Mouse (Mus musculus): ENCODE results near the gene Zfand4. TPM values are rescaled to one million over a fixed set of nuclear protein-coding genes. Genes with fewer than 3 reads are reported as not detected.

Gene Zfand4
- polyA plus RNA-seq, 1 experiment from 2014 or later: 6.7 TPM

DNA sequence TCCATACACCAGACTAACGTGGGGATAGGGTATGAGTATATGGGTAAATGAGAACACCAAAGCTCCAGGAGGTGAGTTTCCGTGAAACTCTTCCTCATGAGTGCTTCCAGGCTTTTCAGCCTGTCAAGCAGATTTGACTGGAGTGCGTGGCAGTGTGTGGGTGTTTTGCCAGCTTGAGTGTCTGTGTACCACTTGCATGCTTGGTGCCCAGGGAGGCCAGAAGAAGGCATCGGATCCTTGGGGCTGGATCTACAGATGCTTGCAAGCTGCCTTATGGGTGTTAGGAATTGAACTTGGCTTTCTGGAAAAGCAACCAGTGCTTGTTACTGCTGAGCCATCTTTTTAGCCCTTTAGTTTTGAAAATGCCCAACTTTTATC, 92.9 kb downstream of the Zfand4 start:
- no peaks in the 10 kb centered on the region for H3K36me3 ChIP-seq (ENCODE audit: control insufficient read depth, insufficient read depth, low read length)
- ATAC-seq (ENCODE audit: low read depth): no peak
- no peak overlapping the region for H3K27ac ChIP-seq (ENCODE audit: low read depth, low read length)
- no peaks in the 10 kb centered on the region for H3K9me3 ChIP-seq (ENCODE audit: control insufficient read depth, low read length)
- no peaks in the 10 kb centered on the region for H3K27me3 ChIP-seq (ENCODE audit: control insufficient read depth, insufficient read depth, low read length)
- H3K4me1 ChIP-seq (ENCODE audit: control insufficient read depth, insufficient read depth, low read length): no peaks in the 10 kb centered on the region
- WGBS: 83% methylated on average over 4 of the region's 4 CpGs
- H3K4me3 ChIP-seq (ENCODE audit: low read depth, low read length): no peak overlapping the region
- H3K9ac ChIP-seq (replicated peaks; ENCODE audit: low read depth, low read length): no peak overlapping the region
- H3K4me2 ChIP-seq (ENCODE audit: low read depth, low read length): no peak overlapping the region

DNA sequence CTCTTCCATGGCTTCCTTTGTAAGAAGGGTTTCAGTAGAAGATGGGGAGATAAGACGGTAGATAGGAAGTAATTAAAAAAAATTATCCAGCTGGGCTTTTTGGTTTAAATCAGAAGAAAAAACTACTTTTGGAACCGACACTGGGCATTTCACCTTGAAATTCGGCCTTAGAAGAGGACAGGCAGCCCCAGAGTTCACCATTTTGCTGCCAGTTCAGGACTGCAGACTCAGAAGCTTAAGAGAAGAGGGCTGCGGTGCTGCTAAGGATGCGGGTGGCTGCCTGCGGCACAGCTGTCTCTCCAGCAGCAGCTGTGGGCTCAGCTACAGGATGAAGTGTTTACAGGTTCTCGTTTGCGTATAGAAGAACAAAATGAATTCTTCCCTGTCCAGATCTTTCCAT, 94.0 kb downstream of the Zfand4 start:
- H3K36me3 ChIP-seq (ENCODE audit: control insufficient read depth, insufficient read depth, low read length): no peaks in the 10 kb centered on the region
- H3K4me2 ChIP-seq (ENCODE audit: low read depth, low read length): no peak overlapping the region
- WGBS: 80% methylated on average over 8 of the region's 8 CpGs

DNA sequence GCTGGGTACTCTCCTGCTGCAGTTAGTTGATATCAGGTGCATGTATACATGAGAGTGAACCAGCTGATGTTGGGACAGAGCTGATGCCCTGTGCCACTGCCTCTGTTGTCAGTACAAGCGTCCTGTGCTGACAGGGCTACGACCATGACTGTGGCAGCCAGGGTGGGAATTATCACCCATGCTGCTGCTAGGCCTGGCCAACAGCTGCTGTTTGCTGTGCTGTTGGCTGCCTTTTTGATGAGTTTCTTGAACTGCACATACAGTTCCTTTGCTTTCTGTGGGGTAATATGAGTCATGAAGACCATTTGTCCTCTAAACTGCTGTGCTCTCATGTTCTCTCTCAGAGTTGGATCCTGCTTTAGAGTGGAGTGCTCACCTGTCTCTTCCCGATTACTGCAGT, 95.2 kb downstream of the Zfand4 start:
- Histone ChIP-seq H3K9me3 (ENCODE audit: control insufficient read depth, low read length) (no peaks in the 10 kb centered on the region), H3K4me2 (ENCODE audit: low read depth, low read length) (no peak overlapping the region), H3K27me3 (ENCODE audit: control insufficient read depth, insufficient read depth, low read length) (no peaks in the 10 kb centered on the region), H3K4me1 (ENCODE audit: control insufficient read depth, insufficient read depth, low read length) (no peaks in the 10 kb centered on the region), H3K36me3 (ENCODE audit: control insufficient read depth, insufficient read depth, low read length) (no peaks in the 10 kb centered on the region), H3K4me3 (ENCODE audit: low read depth, low read length) (no peak overlapping the region), H3K9ac (replicated peaks; ENCODE audit: low read depth, low read length) (no peak overlapping the region), H3K27ac (ENCODE audit: low read depth, low read length) (no peak overlapping the region)
- no peak for ATAC-seq (ENCODE audit: low read depth)
- WGBS: 79% methylated on average over 3 of the region's 3 CpGs

More for the DNA sequence above, 94.0 kb downstream of the Zfand4 start:
- Histone ChIP-seq H3K4me1 (ENCODE audit: control insufficient read depth, insufficient read depth, low read length) (no peaks in the 10 kb centered on the region), H3K9me3 (ENCODE audit: control insufficient read depth, low read length) (no peaks in the 10 kb centered on the region), H3K27me3 (ENCODE audit: control insufficient read depth, insufficient read depth, low read length) (no peaks in the 10 kb centered on the region), H3K27ac (ENCODE audit: low read depth, low read length) (no peak overlapping the region), H3K9ac (replicated peaks; ENCODE audit: low read depth, low read length) (no peak overlapping the region), H3K4me3 (ENCODE audit: low read depth, low read length) (no peak overlapping the region)
- no peak for ATAC-seq (ENCODE audit: low read depth)

DNA sequence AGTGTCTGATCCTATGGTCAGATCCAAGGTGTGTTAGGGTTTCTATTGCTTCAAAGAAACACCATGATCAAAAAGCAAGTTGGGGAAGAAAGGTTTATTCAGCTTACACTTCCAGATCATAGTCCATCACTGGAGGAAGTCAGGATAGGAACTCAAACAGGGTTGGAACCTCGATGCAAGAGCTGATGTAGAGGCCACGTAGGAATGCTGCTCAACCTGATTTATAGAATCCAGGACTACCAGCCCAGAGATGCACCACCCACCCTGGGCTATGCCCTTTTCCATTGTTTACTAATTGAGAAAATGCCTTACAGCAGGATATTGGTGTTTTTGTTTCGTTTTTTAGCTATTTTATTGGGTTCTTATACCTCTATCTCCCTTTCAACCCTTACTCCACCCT, 97.4 kb downstream of the Zfand4 start:
- Histone ChIP-seq H3K9me3 (ENCODE audit: control insufficient read depth, low read length) (no peaks in the 10 kb centered on the region), H3K27ac (ENCODE audit: low read depth, low read length) (no peak overlapping the region), H3K9ac (replicated peaks; ENCODE audit: low read depth, low read length) (no peak overlapping the region), H3K27me3 (ENCODE audit: control insufficient read depth, insufficient read depth, low read length) (no peaks in the 10 kb centered on the region), H3K36me3 (ENCODE audit: control insufficient read depth, insufficient read depth, low read length) (no peaks in the 10 kb centered on the region), H3K4me1 (ENCODE audit: control insufficient read depth, insufficient read depth, low read length) (no peaks in the 10 kb centered on the region), H3K4me2 (ENCODE audit: low read depth, low read length) (no peak overlapping the region), H3K4me3 (ENCODE audit: low read depth, low read length) (no peak overlapping the region)
- WGBS: 85% methylated on average over 3 of the region's 3 CpGs
- no peak for ATAC-seq (ENCODE audit: low read depth)

DNA sequence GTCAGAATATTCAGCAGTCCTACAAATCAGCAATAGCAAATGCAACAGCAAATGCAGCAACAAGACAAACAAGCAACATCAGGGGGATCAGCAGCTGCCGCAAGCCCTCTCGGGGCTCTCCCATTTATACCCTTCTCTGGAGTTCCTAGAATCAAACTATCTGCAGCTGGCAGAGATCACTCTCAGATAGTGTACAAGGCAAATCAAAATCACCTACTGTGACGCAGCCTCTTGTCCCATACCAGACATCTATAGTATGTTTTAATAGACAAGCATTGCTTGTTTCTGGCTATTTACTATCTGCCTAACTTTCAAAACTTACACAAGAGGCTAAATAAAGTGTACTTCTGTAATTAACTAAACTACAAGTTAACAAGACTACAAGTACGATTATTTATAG, 98.0 kb downstream of the Zfand4 start:
- Histone ChIP-seq H3K9me3 (ENCODE audit: control insufficient read depth, low read length) (no peaks in the 10 kb centered on the region), H3K27me3 (ENCODE audit: control insufficient read depth, insufficient read depth, low read length) (no peaks in the 10 kb centered on the region), H3K4me1 (ENCODE audit: control insufficient read depth, insufficient read depth, low read length) (no peaks in the 10 kb centered on the region), H3K9ac (replicated peaks; ENCODE audit: low read depth, low read length) (no peak overlapping the region), H3K4me2 (ENCODE audit: low read depth, low read length) (no peak overlapping the region), H3K36me3 (ENCODE audit: control insufficient read depth, insufficient read depth, low read length) (no peaks in the 10 kb centered on the region), H3K4me3 (ENCODE audit: low read depth, low read length) (no peak overlapping the region), H3K27ac (ENCODE audit: low read depth, low read length) (no peak overlapping the region)
- ATAC-seq (ENCODE audit: low read depth): no peak
- 90% methylated on average over 4 of the region's 4 CpGs for WGBS

DNA sequence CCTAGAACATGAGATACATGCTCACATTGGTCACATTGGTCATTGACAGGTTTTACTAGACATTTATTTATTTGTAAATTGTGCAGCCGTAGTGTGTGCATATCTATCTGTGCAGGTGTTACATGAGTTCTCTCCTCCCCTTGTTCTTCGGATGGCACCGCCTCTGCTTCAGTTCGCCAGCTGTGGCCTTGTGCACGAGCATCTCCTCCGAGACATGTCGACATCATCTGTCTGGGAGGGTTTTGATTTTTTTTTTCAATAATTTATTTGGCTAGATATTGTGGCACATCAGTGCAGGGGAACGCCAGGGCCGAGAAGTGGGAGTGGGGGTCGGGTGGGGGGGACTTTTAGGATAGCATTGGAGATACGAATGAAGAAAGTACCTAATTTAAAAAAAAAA, 103.9 kb downstream of the Zfand4 start:
- Histone ChIP-seq H3K4me3 (ENCODE audit: low read depth, low read length) (no peak overlapping the region), H3K27ac (ENCODE audit: low read depth, low read length) (no peak overlapping the region), H3K9me3 (ENCODE audit: control insufficient read depth, low read length) (no peaks in the 10 kb centered on the region), H3K36me3 (ENCODE audit: control insufficient read depth, insufficient read depth, low read length) (no peaks in the 10 kb centered on the region), H3K4me1 (ENCODE audit: control insufficient read depth, insufficient read depth, low read length) (no peaks in the 10 kb centered on the region), H3K4me2 (ENCODE audit: low read depth, low read length) (no peak overlapping the region), H3K9ac (replicated peaks; ENCODE audit: low read depth, low read length) (no peak overlapping the region), H3K27me3 (ENCODE audit: control insufficient read depth, insufficient read depth, low read length) (no peaks in the 10 kb centered on the region)
- 62% methylated on average over 11 of the region's 11 CpGs for WGBS
- no peak for ATAC-seq (ENCODE audit: low read depth)

DNA sequence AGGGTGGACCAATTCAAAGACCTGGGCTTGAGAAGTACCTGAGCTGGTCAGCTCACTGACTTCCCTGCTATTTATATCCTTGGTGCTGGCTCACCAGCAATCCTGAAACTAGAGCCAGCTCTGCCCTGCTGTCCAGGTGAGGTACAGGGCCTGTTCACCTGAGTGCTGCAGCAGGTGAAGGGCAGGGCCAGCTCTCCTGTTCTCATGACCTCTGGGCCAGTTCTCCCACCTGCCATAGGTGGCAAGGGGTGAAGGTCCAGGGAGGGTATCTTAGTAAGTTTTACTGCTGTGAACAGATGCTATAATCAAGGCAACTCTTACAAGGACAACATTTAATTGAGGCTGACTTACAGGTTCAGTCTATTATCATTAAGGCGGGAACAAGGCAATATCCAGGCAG, 105.8 kb downstream of the Zfand4 start:
- no peaks in the 10 kb centered on the region for H3K36me3 ChIP-seq (ENCODE audit: control insufficient read depth, insufficient read depth, low read length)
- H3K9me3 ChIP-seq (ENCODE audit: control insufficient read depth, low read length): no peaks in the 10 kb centered on the region
- no peak for ATAC-seq (ENCODE audit: low read depth)
- no peaks in the 10 kb centered on the region for H3K27me3 ChIP-seq (ENCODE audit: control insufficient read depth, insufficient read depth, low read length)
- no peaks in the 10 kb centered on the region for H3K4me1 ChIP-seq (ENCODE audit: control insufficient read depth, insufficient read depth, low read length)
- no peak overlapping the region for H3K4me3 ChIP-seq (ENCODE audit: low read depth, low read length)
- H3K9ac ChIP-seq (replicated peaks; ENCODE audit: low read depth, low read length): no peak overlapping the region
- H3K27ac ChIP-seq (ENCODE audit: low read depth, low read length): no peak overlapping the region
- no peak overlapping the region for H3K4me2 ChIP-seq (ENCODE audit: low read depth, low read length)
- WGBS: 90% methylated on average over 1 of the region's 1 CpGs

DNA sequence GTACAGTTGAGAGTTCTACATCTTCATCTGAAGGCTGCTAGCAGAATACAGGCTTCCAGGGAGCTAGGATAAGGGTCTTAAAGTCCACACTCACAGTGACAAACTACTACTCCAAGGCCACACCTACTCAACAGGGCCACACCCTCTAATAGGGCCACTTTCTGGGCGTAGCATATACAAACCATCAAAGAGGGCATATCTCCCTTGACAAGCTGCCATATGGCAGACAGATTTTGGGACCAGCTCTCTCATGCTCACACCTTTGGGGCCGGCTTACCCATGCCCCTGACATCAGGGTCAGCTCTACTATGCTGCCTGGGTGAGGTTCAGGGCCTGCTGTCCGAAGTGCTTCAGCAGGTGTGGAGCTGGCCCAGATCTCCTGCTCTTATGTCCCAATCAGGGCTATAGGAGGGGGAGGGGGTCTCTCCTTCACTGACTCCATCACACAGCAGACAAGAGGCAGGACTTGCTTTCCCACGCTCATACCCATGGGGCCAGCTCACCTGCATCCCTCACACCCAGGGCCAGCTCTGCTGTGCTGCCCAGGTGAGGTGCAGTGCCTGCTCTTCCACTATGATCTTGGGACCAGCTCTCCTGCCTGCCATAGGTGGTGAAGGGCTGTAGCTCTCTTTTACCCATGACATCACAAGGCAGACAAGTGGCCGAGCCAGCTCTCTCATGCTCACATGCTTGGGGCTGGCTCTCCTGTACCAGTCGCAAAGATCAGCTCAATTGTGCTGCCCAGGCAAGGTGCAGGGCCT, 106.4 kb downstream of the Zfand4 start:
- no peaks in the 10 kb centered on the region for H3K4me1 ChIP-seq (ENCODE audit: control insufficient read depth, insufficient read depth, low read length)
- no peak overlapping the region for H3K4me3 ChIP-seq (ENCODE audit: low read depth, low read length)
- no peaks in the 10 kb centered on the region for H3K36me3 ChIP-seq (ENCODE audit: control insufficient read depth, insufficient read depth, low read length)
- no peaks in the 10 kb centered on the region for H3K9me3 ChIP-seq (ENCODE audit: control insufficient read depth, low read length)
- H3K9ac ChIP-seq (replicated peaks; ENCODE audit: low read depth, low read length): no peak overlapping the region
- no peak; the same call in 1 of the 2 replicates for ATAC-seq (ENCODE audit: low read depth)
- WGBS: 92% methylated on average over 6 of the region's 6 CpGs
- no peak overlapping the region for H3K27ac ChIP-seq (ENCODE audit: low read depth, low read length)
- H3K27me3 ChIP-seq (ENCODE audit: control insufficient read depth, insufficient read depth, low read length): no peaks in the 10 kb centered on the region
- no peak overlapping the region for H3K4me2 ChIP-seq (ENCODE audit: low read depth, low read length)

DNA sequence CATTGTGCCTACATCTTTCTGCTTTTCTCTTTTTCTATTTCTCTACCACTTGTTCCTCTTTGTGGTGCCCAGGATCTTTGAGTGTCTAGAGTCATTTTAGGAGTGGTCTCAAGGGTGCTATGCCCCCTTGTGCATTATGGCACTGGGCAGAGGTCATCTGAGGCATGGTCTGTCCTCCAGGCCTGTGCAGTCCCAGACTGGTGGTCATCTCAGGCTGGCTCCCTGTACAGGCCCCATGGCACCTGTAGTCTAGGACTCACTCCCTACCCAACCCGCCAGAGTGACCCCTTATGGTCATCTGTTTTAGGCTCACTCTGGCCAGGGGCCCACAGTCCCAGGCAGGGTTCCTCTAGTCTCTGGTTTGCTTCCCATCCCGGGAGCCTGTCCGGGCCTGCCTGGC, 107.5 kb downstream of the Zfand4 start:
- ATAC-seq (ENCODE audit: low read depth): no peak
- no peak overlapping the region for H3K9ac ChIP-seq (replicated peaks; ENCODE audit: low read depth, low read length)
- H3K9me3 ChIP-seq (ENCODE audit: control insufficient read depth, low read length): no peaks in the 10 kb centered on the region
- no peak overlapping the region for H3K4me3 ChIP-seq (ENCODE audit: low read depth, low read length)
- H3K4me2 ChIP-seq (ENCODE audit: low read depth, low read length): no peak overlapping the region
- WGBS: 93% methylated on average over 3 of the region's 3 CpGs
- no peaks in the 10 kb centered on the region for H3K4me1 ChIP-seq (ENCODE audit: control insufficient read depth, insufficient read depth, low read length)
- no peaks in the 10 kb centered on the region for H3K27me3 ChIP-seq (ENCODE audit: control insufficient read depth, insufficient read depth, low read length)
- H3K27ac ChIP-seq (ENCODE audit: low read depth, low read length): no peak overlapping the region
- H3K36me3 ChIP-seq (ENCODE audit: control insufficient read depth, insufficient read depth, low read length): no peaks in the 10 kb centered on the region
